Mouse (Mus musculus) testis, adult 2 months (tissue): ENCODE measurements around the gene Fbxo27.

Experiments
- CTCF ChIP-seq: fragments of 200-500 bp; IDR thresholded peaks from 2 replicates; pipeline ENCODE4 v1.5.1; 2012; ENCODE audit warnings: low read depth, mild to moderate bottlenecking, inconsistent platforms, low read length, moderate library complexity; ENCODE audit not compliant: control insufficient read depth, insufficient read depth, insufficient replicate concordance
- POLR2A ChIP-seq: fragments of 200-500 bp; IDR thresholded peaks from 2 replicates; pipeline ENCODE4 v1.6.1; 2012; ENCODE audit warnings: low read depth, mild to moderate bottlenecking, inconsistent platforms, low read length, moderate library complexity; ENCODE audit not compliant: control insufficient read depth

GRCm38 (mm10) chr7:28692545-28693320 is at the start of gene Fbxo27:
- TF ChIP-seq CTCF (no peak), POLR2A (no peak)
